Mouse (Mus musculus) forelimb bud, embryonic 11.5 days (tissue): Measurements from ENCODE around the gene Camkk2.

Experiments
- DNase-seq: peaks from one replicate; pipeline ENCODE4 v3.0.0-alpha.2; 2012; ENCODE audit warnings: low read depth, low spot score

Gene Camkk2

DNA sequence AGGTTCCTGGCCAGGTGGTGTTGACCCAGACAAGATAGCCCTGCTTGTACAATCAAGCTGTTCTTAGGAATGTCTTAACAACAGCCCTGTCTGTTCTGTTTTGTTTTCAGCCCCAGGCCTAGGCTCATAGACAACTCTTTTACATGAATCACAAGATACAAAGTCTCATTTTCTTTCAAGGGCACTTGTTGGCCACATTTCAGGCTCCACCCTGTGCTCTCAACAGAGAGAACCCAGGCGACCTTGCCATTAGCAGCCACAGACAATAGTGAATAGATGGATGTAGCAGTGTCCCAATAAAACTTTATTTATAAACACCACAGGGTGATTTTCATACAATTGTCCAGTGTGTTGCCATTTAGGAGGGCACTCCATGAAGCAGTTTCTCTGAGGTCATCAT is 2.9 kb upstream of the Camkk2 start:
- DNase-seq = no peak

DNA sequence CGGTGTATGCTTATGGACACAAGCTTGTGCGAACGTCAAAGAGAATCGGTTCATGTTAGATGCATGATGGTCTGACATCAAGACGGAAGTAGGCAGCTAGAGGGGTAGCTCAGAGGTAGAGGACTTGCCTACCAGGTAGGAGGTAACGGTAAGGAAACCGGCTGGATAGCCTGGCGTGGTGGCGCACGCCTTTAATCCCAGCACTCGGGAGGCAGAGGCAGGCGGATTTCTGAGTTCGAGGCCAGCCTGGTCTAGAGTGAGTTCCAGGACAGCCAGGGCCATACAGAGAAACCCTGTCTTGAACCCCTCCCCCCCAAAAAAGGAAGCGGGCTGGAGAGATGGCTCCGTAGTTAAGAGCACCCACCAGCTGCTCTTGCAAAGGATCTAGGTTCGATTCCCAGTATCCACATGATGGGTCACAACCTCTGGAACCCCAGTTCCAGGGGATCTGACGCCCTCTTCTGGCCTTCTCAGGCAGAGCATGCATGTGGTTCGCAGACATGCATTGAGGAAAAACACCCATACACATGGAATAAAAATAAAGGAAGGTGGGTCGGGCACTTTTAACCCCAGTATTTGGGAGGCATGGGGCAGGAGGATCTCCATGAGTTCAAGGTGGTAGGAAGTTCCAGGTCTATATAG is 1.7 kb upstream of the Camkk2 start:
- no peak for DNase-seq

DNA sequence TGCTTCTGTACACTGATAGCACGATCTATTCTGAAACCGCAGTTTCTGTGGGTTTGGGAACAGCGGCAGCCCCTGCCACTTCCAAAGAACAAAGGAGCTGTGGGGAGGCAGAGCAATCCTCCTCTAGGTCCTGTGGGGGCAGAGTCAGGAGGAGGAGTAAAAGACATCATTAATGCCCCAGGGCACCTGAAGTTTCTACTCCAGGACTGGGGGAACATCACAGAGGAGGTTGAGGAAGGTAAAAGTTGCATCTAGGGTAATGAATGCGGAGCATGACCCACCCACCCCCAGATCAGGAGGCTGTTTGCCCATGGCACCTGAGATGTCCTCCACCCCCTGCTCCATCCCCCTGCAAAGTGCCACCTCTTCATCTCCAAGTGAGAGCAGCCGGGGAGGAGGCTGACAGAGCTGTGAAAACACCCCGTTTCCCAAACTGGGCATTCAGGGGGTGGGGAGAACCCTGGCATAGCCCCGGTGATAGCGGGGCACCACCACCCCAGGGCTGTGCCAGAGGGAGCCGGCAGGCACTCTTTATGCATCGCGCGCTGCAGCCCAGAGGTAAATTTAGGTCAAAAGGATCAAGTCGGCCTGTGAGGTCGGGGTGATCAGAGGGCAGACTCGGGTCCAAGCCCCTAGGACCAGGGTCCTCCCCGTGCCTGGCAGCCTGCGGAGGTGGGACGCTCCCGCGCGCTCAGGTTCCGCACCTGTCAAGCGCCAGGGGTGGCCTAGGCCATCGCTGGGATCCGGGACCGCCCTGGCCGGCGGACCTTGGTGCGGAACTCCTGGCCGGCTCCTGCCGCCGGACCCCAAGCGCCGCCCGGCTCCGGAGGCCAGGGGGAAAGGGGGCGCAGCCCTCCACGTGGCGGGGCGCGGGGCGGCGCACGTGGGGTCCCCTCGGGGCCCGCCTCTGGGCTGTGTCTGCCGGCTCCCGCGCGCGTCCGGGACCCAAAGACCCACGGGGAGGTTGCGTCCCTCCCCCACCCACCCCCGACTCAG is 680 bp downstream of the Camkk2 start:
- no peak for DNase-seq

GRCm38 (mm10) chr5:122777322-122777721 is 1.9 kb downstream of the Camkk2 start:
- DNase-seq = no peak

- no peak for DNase-seq
Measured at GRCm38 (mm10) chr5:122775646-122776286, 3.4 kb downstream of the Camkk2 start.

DNA sequence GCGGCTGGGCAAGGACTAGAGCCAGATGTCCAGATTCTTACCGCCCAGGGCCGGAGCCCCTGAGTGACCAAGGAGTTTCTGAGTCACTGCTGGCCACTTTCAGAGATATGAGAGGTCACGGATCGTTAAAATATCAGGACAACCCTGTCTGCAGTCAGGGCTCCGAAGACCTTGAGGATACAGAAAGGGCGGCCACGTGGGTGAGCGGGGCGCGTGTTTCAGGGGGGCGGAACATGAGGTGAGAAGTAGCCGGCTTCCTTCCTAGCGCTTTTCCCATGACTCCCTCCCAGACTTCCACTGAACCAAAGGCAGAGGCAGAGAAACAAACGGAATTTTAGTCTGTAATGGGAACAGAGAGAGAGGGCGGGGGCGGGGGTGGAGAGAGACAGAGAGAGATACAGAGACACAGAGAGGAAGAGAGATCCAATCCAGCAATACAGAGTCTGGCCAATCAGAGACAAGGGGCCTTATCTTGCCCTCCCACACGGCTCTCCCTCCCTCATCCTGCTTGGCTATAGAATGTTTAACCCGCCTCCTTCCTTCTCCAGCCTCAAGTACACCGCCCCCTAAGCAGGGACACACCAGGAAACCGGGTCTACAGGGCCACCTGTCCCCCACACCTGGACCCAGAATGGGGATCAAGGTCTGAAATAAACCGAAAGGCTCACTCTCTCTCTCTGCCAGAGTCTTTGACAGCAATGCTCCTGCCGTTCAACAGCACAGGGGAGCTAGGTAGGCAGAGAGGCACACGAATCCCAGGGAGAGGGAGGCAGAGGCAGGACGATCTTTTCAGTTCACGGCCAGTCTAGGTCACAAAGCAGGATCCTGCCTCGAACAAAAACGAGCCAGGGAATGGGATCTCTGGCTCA is 4.2 kb downstream of the Camkk2 start:
- DNase-seq = no peak

- no peak for DNase-seq
Measured at GRCm38 (mm10) chr5:122773756-122774155, 5.5 kb downstream of the Camkk2 start.

- no peak for DNase-seq
Measured at GRCm38 (mm10) chr5:122771428-122771827, 7.8 kb downstream of the Camkk2 start.

- no peak for DNase-seq
Measured at GRCm38 (mm10) chr5:122770806-122771261, 8.4 kb downstream of the Camkk2 start.

DNA sequence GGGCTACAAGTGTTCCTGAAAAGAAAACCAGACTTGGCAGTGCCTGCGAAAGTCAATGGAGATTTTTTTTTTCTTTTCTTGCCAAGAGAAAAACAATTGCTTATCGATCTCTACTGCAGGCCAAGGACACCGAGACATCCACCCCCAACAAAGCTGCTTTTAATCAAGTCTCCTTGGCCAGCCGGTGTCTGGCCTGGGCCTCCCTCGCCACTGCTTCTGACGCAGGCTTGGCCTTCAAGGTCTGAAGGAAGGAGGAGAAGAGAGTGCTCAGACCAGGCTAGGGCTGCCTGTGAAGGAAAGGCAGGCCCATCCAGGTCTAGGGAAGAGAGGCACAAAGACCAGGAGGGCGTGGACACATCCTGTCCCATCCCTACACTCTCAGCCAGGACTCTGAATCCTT is 8.9 kb downstream of the Camkk2 start:
- DNase-seq = no peak

GRCm38 (mm10) chr5:122769101-122769568 is 10.1 kb downstream of the Camkk2 start:
- DNase-seq = no peak

GRCm38 (mm10) chr5:122767283-122767682 is 11.9 kb downstream of the Camkk2 start:
- no peak for DNase-seq

DNA sequence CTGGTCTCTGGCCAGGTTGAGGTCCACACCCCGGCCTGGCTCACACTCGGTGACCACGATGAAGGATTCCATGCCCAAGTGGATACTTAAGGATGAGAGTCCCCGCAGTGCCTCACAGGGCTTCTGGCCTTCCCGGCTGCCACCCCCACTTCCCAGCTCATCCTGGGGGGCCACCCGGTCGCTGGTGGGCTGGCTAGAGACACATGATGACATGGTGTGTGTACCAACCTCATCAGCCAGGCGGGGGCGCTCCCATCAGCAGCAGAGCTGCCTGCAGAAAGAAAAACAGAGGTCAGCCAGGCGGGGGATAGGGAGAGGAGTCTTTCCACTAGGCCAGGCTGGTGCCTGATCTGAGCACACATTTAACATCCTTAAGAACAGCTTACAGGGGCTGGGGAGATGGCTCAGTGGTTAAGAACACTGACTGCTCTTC is 15.2 kb downstream of the Camkk2 start:
- no peak for DNase-seq

DNA sequence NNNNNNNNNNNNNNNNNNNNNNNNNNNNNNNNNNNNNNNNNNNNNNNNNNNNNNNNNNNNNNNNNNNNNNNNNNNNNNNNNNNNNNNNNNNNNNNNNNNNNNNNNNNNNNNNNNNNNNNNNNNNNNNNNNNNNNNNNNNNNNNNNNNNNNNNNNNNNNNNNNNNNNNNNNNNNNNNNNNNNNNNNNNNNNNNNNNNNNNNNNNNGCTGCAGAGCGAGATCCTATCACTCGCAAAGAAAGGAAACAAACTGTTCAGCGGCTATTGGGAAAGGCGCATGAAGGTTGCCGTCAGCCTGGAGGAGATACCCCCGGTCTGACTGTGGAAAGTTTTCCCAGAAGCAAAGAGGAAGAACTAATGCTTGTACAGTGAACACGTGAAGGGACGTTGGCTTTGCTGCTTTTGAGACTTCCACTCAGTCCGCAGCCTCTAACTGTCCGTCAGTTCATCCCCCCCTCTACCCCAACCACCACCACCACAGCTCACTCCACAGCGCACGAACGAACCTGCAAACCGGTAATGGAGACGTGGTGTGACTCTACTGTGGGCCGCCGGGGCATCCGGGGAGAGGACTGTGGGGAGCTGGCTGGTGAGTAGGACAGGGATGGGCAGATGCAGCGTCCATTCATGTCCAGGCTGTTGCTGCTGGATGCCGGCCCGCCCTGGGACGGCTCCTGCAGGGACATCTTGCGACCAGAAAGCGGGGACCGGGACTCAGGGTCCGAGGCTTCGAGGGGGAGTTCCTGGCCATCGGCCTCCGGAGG is 15.8 kb downstream of the Camkk2 start:
- DNase-seq = no peak

DNA sequence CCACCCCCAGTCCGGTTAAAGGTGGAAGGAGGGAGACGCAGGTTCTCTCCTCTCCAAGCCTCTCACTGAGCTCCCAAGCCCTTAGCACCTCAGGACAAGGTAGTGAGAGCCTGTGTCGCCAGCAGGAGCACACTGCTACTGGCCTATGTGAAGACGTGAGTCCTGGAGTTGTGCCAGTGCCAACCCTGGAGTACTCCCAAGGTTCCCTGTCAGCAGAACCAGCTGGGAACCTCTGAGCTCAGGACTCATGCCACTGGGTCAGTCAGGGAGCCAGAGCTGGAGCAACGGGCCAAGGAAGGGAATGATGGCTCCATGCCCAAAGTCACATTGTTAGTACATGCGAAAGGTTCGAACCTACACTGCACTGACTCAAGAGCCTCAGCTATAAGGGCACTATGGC is 22.5 kb downstream of the Camkk2 start:
- no peak for DNase-seq

- no peak for DNase-seq
Measured at GRCm38 (mm10) chr5:122756144-122756543, 23.1 kb downstream of the Camkk2 start.

- DNase-seq = no peak
Measured at GRCm38 (mm10) chr5:122755620-122756019, 23.6 kb downstream of the Camkk2 start.

DNA sequence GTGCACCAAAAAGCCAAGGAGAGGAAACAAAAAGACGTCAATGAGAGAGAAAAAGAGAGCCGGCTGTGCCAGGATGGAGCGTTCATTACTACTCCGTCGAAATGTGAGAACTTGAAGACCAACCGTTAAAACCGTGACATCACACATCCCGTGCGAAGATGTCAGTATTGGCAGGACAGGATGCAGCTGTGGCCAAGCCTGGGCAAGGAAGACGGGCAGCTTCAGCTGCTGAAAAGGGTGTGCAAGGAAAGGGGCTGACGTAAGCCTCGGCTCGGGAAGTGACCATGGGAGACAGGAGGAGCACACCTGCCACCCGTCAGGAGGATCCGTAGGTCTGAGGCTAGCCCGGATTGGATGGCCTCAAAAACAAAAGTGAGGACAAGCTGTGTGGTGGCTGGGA is 24.7 kb downstream of the Camkk2 start:
- no peak for DNase-seq

DNA sequence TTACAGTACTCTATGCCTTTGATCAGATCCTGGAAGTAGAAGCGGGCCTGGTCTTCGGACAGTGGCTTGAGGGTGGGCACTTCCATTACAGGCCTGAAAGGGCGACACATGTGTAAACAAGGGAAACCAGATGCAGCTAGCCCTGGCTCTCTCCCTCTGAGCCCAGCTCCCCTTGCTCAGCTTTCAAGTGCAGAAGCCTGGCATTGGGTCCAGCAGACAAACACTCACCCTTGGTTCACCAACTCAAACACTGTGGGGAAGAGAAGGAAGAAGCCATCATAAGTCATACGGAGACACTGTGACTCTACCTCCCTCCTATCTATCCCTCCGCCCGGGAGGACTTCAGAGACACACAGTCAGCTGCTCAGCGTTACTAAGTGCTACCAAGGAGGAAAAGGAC is 31.3 kb downstream of the Camkk2 start:
- DNase-seq = no peak

- DNase-seq = no peak
Measured at GRCm38 (mm10) chr5:122743880-122744422, 35.3 kb downstream of the Camkk2 start.
